Mouse (Mus musculus) urinary bladder, postnatal 10 days (tissue): ENCODE data around the gene Thg1l.

ENCODE experiments used
- DNase-seq: peaks from one replicate; pipeline ENCODE4 v3.0.0; 2022; ENCODE audit warnings: low spot score

Thg1l gene

DNA sequence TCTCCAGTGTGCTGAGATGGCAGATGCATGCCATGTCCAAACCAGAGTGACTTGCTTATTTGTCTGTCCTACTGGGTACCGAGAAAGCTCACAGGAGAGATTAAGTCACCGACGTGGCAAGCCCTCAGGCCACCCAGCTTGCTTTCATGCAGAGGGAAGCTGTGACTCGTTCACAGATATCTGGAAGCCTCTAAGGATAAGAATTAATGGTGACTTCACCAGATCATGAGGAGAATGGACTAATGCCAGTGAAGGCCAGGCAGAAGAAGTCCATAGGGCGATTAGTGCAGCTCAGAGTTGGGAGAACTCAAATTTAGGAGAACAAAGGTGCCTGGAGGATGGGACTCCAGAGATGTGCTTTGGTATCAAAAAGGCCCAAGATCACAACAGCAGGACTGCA, 27.8 kb downstream of the Thg1l start:
- no peak for DNase-seq

DNA sequence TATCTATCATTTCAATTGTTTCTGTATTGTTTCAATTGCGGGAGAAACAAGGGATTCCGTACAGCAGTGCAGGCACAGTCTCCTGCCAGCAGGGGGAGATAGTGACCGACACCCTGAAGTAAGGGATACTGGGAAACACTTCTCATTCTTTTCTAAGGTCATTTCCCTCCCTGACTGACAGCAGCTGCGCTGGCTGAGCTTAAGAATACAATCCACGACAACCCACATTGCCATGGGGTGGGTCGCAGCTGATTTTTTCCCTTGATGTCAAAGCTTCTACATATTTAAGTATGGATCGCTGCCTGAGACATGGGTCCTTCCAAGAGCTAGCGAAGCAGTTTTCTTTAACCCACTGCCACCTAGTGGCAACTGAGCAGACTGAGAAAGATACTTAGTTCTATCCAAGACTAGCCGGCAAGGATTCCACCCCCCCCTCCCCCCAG, 28.6 kb downstream of the Thg1l start:
- no peak for DNase-seq

DNA sequence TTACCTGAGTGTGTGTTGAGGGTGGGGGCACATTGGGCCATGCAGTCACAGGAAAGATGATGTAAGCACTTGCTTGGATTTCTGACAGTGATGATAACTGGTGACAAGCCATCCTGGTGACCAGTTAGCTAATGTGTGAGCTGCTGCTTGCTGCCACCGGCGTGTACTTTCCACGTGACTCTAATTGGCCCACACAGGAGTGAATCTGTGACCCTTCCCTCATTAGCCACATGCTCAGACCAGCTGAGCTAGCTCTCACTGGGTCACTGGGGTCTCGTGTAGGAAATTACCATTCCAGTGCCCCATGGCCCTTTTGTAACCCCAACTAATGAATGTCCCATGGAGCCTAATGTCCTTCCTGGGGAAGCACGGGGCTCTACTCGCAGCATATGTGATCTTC, 29.9 kb downstream of the Thg1l start:
- DNase-seq, result no peak

DNA sequence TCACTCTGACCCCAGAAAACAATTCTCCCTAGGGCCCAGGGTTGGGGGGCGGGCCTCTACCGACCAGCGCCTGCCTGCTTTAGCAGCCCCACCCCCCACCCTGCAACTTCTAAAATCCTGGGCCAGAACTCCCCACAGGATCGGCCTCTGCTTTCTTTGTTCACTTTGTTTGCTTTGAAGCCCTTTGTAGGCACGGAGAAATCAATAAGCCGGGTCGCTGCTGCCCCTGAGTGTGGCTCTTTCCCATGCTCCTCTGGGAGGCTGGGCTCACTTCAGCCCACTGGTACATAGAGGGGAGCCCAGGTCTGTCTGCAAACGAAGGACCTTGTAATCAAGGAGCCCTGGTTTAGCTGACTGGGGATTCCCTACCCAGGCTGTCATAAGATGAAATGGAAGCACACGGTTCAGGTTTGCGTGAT, 33.8 kb downstream of the Thg1l start:
- DNase-seq, result no peak

DNA sequence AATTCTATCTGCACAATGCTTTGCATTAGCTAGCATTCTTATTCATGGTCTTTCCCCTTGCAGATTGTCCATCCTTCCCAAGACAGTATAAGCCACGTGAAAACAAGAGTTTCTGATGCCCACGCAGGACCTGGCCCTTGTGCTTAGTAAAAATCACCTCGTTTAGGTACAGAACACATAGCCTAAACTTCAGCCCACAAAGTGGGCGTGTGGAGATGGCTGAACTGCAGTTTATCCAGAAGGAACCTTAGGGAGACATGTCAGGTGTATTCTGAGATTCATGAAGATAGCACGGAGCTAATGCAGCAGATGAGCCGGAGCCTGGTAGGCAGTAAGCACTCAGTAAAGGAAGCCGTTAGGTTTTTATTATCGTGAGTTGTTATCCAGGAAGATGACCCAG, 34.3 kb downstream of the Thg1l start:
- no peak for DNase-seq

DNA sequence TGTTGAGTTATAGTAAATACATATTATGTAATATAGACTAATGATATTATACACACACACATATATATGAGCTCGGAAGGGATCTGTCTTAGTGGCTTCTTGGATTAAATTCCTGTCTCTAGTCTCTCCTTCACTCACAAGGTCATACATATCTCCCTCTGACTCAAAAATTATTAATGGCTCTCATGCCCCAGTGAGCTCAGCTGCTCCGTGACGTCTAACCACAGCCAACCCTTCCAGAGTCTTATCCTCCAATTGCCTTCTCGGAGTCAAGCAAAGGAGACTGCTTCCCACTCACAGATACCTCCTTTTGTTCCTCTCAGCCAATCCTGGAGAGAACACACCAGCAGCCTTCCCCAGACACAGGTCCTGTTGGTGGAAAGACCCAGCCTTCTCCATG, 36.5 kb downstream of the Thg1l start:
- no peak for DNase-seq

DNA sequence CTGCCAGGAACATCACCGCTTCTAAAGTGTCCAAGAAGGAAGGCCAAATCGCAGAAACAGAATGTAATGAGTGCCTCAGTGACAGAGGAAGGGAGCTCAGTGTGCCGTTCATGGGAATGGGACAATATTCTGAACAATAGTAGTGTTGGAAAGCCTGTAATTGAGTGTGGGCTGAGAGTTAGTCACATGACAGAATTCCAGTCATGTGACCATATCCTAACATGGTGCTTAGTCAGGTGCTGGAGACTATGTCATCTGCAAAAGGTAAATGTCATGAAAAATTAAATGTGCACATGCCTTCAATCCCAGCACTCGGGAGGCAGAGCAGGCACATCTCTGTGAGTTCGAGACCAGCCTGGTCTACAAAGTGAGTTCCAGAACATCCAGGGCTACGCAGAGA, 37.3 kb downstream of the Thg1l start:
- no peak for DNase-seq

DNA sequence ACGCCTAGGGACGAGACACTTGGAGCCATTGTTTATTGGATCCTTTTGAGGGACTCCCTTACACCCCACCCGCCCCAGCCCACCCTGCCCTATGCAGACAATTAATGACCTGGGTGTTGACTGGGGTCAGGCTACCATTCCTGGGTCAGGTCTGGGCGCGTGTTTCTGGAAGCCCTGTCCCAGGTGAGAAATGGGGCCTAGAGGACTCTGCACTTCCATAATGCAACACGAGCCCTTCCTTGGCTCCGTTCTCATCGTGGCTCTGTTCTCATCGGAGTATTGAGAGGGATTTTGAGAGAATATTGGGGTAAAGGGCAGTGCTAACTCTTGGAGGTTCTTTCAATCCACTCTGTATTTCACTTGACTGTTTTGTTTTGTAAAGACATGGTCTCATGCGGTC, 39.1 kb downstream of the Thg1l start:
- DNase-seq, result no peak

DNA sequence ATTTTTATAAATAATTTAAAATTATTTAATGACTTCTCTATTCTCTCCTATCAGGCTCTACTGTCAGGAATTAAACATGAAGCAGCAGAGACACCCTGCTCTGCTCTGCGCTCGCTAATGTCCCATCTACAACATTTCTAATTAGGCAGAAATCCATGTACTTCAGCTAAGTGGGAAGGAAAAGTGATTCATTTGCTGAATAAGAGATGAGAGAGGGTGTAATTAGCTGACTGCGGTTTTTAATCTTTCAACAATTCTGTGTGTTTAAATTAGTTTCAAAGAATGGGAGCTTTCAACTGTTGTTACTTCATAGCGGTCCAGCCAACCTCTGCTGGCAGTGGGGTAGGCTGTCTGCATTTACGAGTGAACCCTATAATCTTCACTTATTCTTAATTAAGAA, 44.6 kb downstream of the Thg1l start:
- DNase-seq, result no peak

DNA sequence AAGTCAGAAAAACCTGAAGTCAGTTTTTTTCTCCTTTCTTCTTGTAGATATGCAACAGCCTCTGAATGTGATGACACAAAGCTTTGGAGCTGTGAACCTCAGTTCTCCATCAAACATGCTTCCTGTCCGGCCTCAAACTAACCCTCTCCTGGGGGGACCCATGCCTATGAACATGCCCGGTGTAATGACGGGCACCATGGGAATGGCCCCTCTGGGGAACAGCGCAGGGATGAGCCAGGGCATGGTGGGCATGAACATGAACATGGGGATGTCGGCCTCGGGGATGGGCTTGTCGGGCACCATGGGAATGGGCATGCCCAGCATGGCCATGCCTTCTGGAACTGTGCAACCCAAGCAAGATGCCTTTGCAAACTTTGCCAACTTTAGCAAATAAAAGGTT, 46.4 kb downstream of the Thg1l start:
- DNase-seq, result no peak

DNA sequence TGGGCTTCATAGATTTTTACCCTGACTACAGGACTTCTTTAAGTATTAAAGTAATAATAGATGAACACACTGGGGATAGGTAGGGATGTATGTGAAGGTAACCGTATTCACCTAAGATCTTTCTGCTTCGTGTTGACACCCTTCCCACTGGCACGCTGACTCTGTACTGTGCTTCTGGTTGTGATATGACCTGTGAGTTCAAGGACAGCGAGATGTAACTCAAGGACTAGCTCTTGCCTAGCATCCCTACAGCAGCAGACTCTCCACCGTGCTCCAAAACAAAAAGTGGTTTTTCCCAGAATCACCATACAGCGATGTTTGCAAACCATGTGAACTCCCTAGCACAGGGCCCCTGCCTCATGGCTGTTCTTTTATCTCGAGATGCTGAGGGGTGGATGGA, 47.2 kb downstream of the Thg1l start:
- DNase-seq, result no peak

DNA sequence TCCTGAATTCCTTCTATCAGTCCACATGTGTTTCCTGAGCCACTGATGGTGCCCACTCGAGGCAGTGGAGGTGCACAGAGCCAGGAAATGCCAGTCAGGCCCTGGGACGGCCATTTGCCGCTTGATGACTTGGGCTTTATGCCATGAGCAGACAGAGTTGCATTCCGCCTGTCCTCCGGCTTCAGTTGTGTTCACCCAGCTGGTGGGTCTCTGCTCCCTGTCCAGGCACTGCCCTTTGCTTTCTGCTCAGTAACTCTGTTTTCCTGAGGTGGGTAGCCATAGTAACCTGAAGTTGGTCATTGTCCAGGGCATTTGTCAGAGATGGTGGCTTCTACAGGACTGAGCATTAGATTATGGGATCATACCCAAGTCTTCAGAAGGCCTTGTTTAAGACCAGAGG, 48.0 kb downstream of the Thg1l start:
- DNase-seq, result no peak

DNA sequence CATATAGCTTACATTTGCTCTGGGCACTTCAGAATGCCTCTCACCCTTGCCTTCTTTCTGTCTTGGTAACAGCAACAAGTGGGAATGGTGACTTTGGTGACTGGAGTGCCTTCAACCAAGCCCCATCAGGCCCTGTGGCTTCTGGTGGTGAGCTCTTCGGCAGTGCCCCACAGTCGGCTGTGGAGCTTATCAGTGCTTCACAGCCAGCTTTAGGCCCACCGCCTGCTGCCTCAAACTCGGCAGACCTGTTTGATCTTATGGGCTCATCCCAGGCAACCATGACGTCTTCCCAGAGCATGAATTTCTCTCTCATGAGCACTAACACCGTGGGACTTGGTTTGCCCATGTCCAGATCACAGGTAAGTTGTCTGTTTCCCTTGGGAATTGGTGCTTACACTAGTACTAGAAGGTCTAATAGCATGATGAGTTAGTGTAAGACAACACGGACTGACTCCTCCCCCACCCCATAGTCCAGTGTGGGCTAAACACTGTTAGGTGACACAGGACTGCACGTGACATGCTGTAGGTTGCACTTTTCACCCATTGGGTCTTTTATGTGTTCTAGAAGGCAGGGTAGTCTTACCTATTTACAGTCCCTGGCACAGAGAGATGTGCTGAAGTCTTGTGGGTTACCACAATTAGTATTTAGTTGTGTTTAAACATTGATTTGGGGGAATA, 49.0 kb downstream of the Thg1l start:
- no peak for DNase-seq

DNA sequence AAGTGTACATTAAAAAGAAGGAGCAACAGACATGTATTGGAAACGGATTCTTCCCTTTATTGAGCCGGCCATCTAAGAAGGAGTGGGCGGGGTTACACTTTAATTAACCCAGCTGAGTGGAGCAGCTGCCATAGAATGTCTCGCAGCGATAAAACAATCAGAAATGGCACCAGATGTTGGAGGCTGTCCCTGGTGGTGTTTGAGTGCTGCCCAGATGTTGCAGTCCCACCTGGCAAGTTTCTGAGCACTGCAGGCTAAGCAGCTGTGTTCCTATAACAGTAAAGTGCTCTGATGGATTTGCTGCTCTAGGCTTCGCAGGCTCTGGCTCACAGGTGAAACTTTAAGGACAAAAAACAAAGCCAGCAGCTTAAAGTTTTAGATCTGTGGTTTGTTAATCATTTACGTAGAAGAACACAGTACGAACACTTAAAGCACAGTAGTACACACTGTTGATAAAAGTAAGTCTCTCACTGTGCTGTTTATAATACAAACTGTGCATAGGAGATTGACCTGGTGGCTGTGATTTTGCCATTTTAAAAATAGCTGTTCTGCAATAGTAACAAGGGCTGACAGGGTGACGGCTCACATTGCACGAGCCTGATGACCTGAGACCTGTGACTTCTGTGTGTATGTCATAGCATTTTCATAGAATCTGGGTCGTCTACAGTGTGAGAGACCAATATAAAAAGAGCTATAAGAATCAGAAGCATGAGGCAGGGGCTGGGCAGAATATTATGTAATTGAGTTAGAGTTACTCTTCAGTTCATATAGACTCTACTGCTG, 54.9 kb downstream of the Thg1l start:
- DNase-seq, result no peak

DNA sequence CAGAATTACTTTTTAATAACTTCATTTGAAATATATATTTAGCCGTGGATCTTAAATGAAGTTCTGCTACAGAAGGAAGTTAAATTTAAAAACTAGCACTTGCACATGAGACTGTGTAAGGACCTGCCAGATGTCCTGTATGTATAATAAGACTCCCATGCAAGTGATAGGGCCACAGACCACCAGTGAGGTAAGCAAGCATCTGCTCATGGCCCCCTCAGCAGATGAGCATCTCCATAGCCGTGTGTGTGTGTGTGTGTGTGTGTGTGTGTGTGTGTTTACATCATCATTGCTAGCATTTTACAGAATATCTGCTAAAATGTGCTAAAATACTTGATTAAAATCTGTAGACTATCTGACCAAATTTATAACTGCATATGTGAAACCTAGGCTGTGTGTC, 57.9 kb downstream of the Thg1l start:
- no peak for DNase-seq
